ENCODE assay signal across 26 mouse cellular contexts in the genomic region with DNA sequence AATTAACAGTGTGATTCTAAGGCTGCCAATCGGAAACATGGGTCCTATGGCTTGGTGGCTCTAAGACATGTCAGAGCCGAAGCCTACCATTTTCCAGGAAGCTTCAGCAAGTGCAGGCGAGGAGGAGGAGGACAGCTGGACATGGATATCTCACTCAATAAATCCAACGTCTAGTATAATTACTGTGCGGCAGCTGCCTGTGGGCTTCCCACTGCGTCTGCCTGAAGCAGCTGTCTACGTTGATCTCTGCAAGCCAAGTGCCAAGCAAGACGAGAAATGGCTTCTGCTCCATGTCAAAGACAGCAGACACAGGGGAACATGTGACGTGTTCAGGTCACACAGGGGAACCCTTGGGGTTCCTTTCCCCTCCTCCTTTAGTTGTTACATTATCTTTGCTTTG.
DNase-seq lines count a peak whose midpoint lies in the region; ATAC-seq lines count a peak whose summit lies in the region.
"Had no signal": no experiment of that assay in that cellular context is flagged by ENCODE, and none has a peak within 500 bp of the region (broad histone marks: within the 10 kb centered on the region; RNA-seq: fewer than 3 reads in every experiment).

No protein-coding gene starts in this region.

- ATAC-seq in hindbrain, embryonic 13.5 days (ENCODE audit: low FRiP score), result no peak
- ATAC-seq in hindbrain, embryonic 11.5 days (ENCODE audit: low FRiP score), result no peak
- peak; percentile 59; the same call in 1 of the 2 replicates for ATAC-seq in lung, embryonic 15.5 days (ENCODE audit: borderline replicate concordance, extremely low read depth, low FRiP score, low TSS enrichment)
- 0 out of 2 replicates have a peak, but pooled peaks have one; percentile 24 for ATAC-seq in neural tube, embryonic 15.5 days (ENCODE audit: low FRiP score)
- ATAC-seq: Patski had no signal

- 67% methylated on average over 9 of the region's 9 CpGs for WGBS in hindbrain, embryonic 13.5 days
- WGBS in hindbrain, embryonic 11.5 days, result 85% methylated on average over 9 of the region's 9 CpGs
- WGBS in lung, embryonic 15.5 days, result 48% methylated on average over 9 of the region's 9 CpGs
- whole genome bisulfite sequencing in neural tube, embryonic 15.5 days, result 59% methylated on average over 9 of the region's 9 CpGs

- no peaks in the 10 kb centered on the region for H3K36me3 ChIP-seq in hindbrain, embryonic 13.5 days
- H3K36me3 ChIP-seq in hindbrain, embryonic 11.5 days (ENCODE audit: control insufficient read depth, insufficient read depth, low read length), result no peaks in the 10 kb centered on the region
- no peaks in the 10 kb centered on the region for H3K36me3 ChIP-seq in lung, embryonic 15.5 days
- no peaks in the 10 kb centered on the region for H3K36me3 ChIP-seq in neural tube, embryonic 15.5 days
- H3K36me3 ChIP-seq: forebrain, embryonic 10.5 days; G1E; heart, embryonic 13.5 days; kidney, embryonic 15.5 days; limb, embryonic 15.5 days had no signal

- H3K9ac ChIP-seq in hindbrain, embryonic 13.5 days, result no peak overlapping the region
- H3K9ac ChIP-seq in hindbrain, embryonic 11.5 days (ENCODE audit: low read depth, low read length), result no peak overlapping the region
- no peak overlapping the region for H3K9ac ChIP-seq in lung, embryonic 15.5 days
- no peak overlapping the region for H3K9ac ChIP-seq in neural tube, embryonic 15.5 days (replicated peaks)
- H3K9ac ChIP-seq: heart, embryonic 13.5 days; kidney, embryonic 15.5 days; limb, embryonic 15.5 days; liver, embryonic 14.5 days had no signal

- H3K27me3 ChIP-seq in hindbrain, embryonic 13.5 days, result no peaks in the 10 kb centered on the region
- H3K27me3 ChIP-seq in hindbrain, embryonic 11.5 days (ENCODE audit: control insufficient read depth, insufficient read depth, low read length), result no peaks in the 10 kb centered on the region
- H3K27me3 ChIP-seq in lung, embryonic 15.5 days, result no peaks in the 10 kb centered on the region
- no peaks in the 10 kb centered on the region for H3K27me3 ChIP-seq in neural tube, embryonic 15.5 days (replicated peaks)
- H3K27me3 ChIP-seq: CH12.LX; heart, embryonic 13.5 days; kidney, embryonic 15.5 days; limb, embryonic 15.5 days had no signal

- no peak overlapping the region for H3K4me2 ChIP-seq in hindbrain, embryonic 13.5 days
- H3K4me2 ChIP-seq in hindbrain, embryonic 11.5 days (replicated peaks; ENCODE audit: low read depth, low read length), result no peak overlapping the region
- no peak overlapping the region for H3K4me2 ChIP-seq in lung, embryonic 15.5 days
- no peak overlapping the region for H3K4me2 ChIP-seq in neural tube, embryonic 15.5 days
- H3K4me2 ChIP-seq: heart, embryonic 13.5 days; kidney, embryonic 15.5 days; limb, embryonic 15.5 days; midbrain, embryonic 11.5 days had no signal

- peaks cover 6% of the 10 kb centered on the region; the same call in 1 of the 2 replicates for H3K4me1 ChIP-seq in hindbrain, embryonic 13.5 days (replicated peaks)
- no peaks in the 10 kb centered on the region for H3K4me1 ChIP-seq in hindbrain, embryonic 11.5 days (replicated peaks; ENCODE audit: control insufficient read depth, insufficient read depth, low read length)
- H3K4me1 ChIP-seq in lung, embryonic 15.5 days, result no peaks in the 10 kb centered on the region
- H3K4me1 ChIP-seq in neural tube, embryonic 15.5 days, result peaks cover 8% of the 10 kb centered on the region; the same call in 1 of the 2 replicates
- H3K4me1 ChIP-seq: forebrain, embryonic 10.5 days; heart, embryonic 13.5 days; kidney, embryonic 15.5 days; limb, embryonic 15.5 days had no signal

- H3K27ac ChIP-seq in hindbrain, embryonic 13.5 days, result peak overlapping the region; percentile 35; the same call in 1 of the 2 replicates
- no peak overlapping the region for H3K27ac ChIP-seq in hindbrain, embryonic 11.5 days (ENCODE audit: low read depth, low read length)
- no peak overlapping the region for H3K27ac ChIP-seq in lung, embryonic 15.5 days
- 0 out of 2 replicates have a peak overlapping the region, but pooled peaks have one; percentile 20 for H3K27ac ChIP-seq in neural tube, embryonic 15.5 days (replicated peaks)
- H3K27ac ChIP-seq: forebrain, embryonic 10.5 days; heart, adult 2 months; heart, embryonic 13.5 days; kidney, embryonic 15.5 days; limb, embryonic 15.5 days; liver, embryonic 14.5 days; stomach, postnatal 0 days had no signal

- no peaks in the 10 kb centered on the region for H3K9me3 ChIP-seq in hindbrain, embryonic 13.5 days
- no peaks in the 10 kb centered on the region for H3K9me3 ChIP-seq in hindbrain, embryonic 11.5 days (ENCODE audit: control insufficient read depth, low read length)
- no peaks in the 10 kb centered on the region for H3K9me3 ChIP-seq in lung, embryonic 15.5 days
- H3K9me3 ChIP-seq in neural tube, embryonic 15.5 days (replicated peaks), result no peaks in the 10 kb centered on the region
- H3K9me3 ChIP-seq: forebrain, embryonic 10.5 days; kidney, embryonic 15.5 days; limb, embryonic 15.5 days had no signal

- no peak for DNase-seq in hindbrain, embryonic 11.5 days (ENCODE audit: low spot score)
- no peak for DNase-seq in lung, postnatal 36 days
- peak; percentile 30 for DNase-seq in retina, postnatal 1 day
- no peak for DNase-seq in retina, embryonic 14.5 days (ENCODE audit: low spot score)
- DNase-seq in adrenal gland, postnatal 10 days, result no peak
- DNase-seq: B cell, adult 2 months; cerebellum, adult 8-10 months; gastrocnemius, postnatal 36 days; heart, adult 2 months; heart, postnatal 14 days; kidney, adult 11 months; kidney, postnatal 36 days; layer of hippocampus, postnatal 36 days had no signal

- H3K4me3 ChIP-seq in hindbrain, embryonic 13.5 days, result no peak overlapping the region
- H3K4me3 ChIP-seq in hindbrain, embryonic 11.5 days (ENCODE audit: low read depth, low read length), result no peak overlapping the region
- no peak overlapping the region for H3K4me3 ChIP-seq in lung, embryonic 15.5 days
- H3K4me3 ChIP-seq in neural tube, embryonic 15.5 days (replicated peaks), result no peak overlapping the region
- H3K4me3 ChIP-seq: forebrain, embryonic 10.5 days; heart, adult 2 months; heart, embryonic 13.5 days; kidney, embryonic 15.5 days; limb, embryonic 15.5 days had no signal

Comparison
In these comparisons a context has a peak if more than half of its experiments do, and no peak if none do; other contexts are left out.
1. H3K27ac ChIP-seq: peak in hindbrain, embryonic 13.5 days (single experiment) and neural tube, embryonic 15.5 days (single experiment); none in hindbrain, embryonic 11.5 days (single experiment) and lung, embryonic 15.5 days (single experiment).
2. ATAC-seq: peak in lung, embryonic 15.5 days (single experiment) and neural tube, embryonic 15.5 days (single experiment); none in hindbrain, embryonic 13.5 days (single experiment) and hindbrain, embryonic 11.5 days (single experiment).